Mouse (Mus musculus) olfactory bulb, adult 2 months (tissue): Measurements from ENCODE around the gene Plekhg1. TPM values are rescaled to one million over a fixed set of nuclear protein-coding genes. Genes with fewer than 3 reads are reported as not detected.
A peak's percentile ranks its signal among the peaks of the same experiment; 100 is the strongest.

Experiments
- H3K27ac ChIP-seq: fragments of 200-500 bp; 2 replicates; pipeline ENCODE4 v1.5.1; 2012; ENCODE audit warnings: low read depth, low read length; ENCODE audit not compliant: insufficient read depth
- H3K4me1 ChIP-seq: fragments of 200-500 bp; 2 replicates; pipeline ENCODE4 v1.6.1; 2012; ENCODE audit warnings: low read length; ENCODE audit not compliant: control insufficient read depth, insufficient read depth
- H3K4me3 ChIP-seq: fragments of 200-500 bp; 2 replicates; pipeline ENCODE4 v1.5.1; 2012; ENCODE audit warnings: mild to moderate bottlenecking, low read depth, low read length, moderate library complexity; ENCODE audit not compliant: insufficient read depth
- CTCF ChIP-seq: fragments of 200-500 bp; IDR thresholded peaks from 2 replicates; pipeline ENCODE4 v1.5.1; 2012; ENCODE audit warnings: low read depth, mild to moderate bottlenecking, low read length, moderate library complexity; ENCODE audit not compliant: insufficient read depth
- POLR2A ChIP-seq: fragments of 200-500 bp; IDR thresholded peaks from 2 replicates; pipeline ENCODE4 v1.6.1; 2012; ENCODE audit warnings: mild to moderate bottlenecking, low read depth, low read length, moderate library complexity; ENCODE audit not compliant: insufficient read depth
- WGBS: fragments of 180-500 bp; shearing (Covaris S2); methylation state at CpG from one replicate; pipeline ENCODE4 v1.1.7; 2018; 5-methylcytosine and 5-hydroxymethylcytosine counted together
- polyA plus RNA-seq: library from polyadenylated mRNA; stranded (reverse); fragments of >200 nt; gene quantifications from 2 replicates; pipeline ENCODE4 v1.2.4, GENCODE M21; 2012; ENCODE audit warnings: low replicate concordance; ENCODE audit not compliant: missing spikeins, insufficient read depth, insufficient read length

Plekhg1 gene
- polyA plus RNA-seq, 1 experiment = not detected

DNA sequence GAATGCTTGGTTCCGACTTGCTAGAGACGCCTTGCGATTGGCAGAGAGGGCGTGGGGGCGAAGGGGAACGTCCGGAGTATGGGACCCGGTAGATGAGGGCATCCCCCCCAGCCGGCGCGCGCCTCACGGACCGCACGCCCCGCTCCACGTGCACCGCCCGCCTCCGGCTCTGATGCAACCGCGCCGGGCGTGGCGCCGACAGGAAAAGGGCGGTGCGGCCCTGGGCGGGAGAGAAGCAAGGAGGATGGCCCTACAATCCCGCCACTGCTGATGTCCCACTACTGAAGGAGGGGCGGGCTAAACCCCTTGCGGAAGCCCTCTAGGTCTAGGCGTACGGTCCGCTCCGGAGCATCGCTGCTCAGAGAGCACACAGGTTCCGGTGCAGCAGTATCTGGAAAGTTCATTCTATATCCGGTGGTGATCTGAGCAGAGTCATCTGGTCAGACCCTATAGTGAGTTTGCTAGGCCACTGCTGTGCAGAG, 233.5 kb downstream of the Plekhg1 start:
- H3K4me1 ChIP-seq = no peaks in the 10 kb centered on the region
- peak overlapping the region; percentile 67 for H3K27ac ChIP-seq
- H3K4me3 ChIP-seq = peak overlapping the region; percentile 70
- TF ChIP-seq CTCF = no peak
- peak; percentile 68 for TF ChIP-seq POLR2A
- under 1% methylated on average over 39 of the region's 39 CpGs for WGBS

- H3K4me3 ChIP-seq = no peak overlapping the region
- WGBS = 73% methylated on average over 3 of the region's 3 CpGs
- TF ChIP-seq POLR2A (no peak), CTCF (no peak)
These were observed 234.2 kb downstream of the Plekhg1 start for GRCm38 (mm10) chr10:3974380-3974779.

DNA sequence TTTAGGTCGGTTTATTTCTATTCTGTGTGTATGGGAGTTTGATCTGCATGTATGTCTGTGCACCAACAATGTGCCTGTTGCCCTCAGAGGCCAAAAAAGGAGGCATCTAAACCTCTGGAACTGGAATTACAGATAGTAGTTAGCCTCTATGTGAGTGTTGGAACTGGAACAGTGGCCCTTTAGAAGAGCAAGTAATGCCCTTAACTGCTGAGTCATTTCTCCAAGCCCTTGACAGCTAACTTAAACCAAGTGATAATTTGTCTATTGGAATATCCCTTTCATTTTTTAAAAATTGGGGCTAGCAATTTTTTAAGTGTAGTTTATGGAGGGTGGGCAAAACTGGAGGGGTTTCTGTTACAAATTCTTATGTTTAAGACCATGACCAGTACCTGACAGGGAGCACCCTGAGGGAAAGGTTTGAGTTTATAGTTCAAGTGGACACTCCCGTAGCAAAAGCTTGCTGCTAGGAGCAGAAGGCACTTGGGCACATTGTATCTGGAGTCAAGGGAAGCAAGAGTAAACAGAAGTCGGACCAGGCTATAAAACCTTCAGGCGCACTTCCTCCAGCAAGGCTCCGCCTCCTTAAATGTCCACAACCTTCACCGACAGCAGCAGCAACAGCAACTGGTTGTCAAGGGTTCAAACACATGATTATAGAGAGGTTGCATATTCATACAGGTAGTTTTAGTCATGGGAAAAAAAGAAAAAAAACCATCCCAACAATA, 235.9 kb downstream of the Plekhg1 start:
- WGBS = 85% methylated on average over 6 of the region's 6 CpGs
- TF ChIP-seq POLR2A (no peak), CTCF (no peak)
- Histone ChIP-seq H3K4me3 (no peak overlapping the region), H3K4me1 (no peaks in the 10 kb centered on the region), H3K27ac (no peak overlapping the region)

More at GRCm38 (mm10) chr10:3974380-3974779, 234.2 kb downstream of the Plekhg1 start:
- Histone ChIP-seq H3K4me1 (no peaks in the 10 kb centered on the region), H3K27ac (no peak overlapping the region)

DNA sequence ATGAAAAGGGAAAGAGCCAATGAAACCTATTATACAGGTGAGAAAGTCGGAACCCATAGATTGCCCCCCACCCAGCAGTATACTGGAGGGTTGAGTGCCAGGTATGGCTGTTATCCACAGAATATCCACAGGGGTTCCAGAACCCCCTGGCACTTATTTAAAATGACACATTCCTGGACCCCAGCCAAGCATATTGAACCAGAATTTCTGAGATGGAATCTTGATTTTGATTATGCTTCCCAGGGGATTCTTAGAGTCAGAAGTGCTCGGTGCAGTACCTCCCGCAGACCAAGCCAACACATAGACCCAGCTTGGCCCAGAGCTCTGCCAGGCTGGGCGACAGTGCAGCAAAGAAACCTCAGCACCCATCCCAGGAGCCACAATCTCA, 236.5 kb downstream of the Plekhg1 start:
- WGBS = 93% methylated on average over 4 of the region's 4 CpGs
- no peak overlapping the region for H3K4me3 ChIP-seq
- no peaks in the 10 kb centered on the region for H3K4me1 ChIP-seq
- no peak for TF ChIP-seq CTCF
- no peak for TF ChIP-seq POLR2A
- H3K27ac ChIP-seq = no peak overlapping the region

- 65% methylated on average over 3 of the region's 3 CpGs for whole genome bisulfite sequencing
- TF ChIP-seq CTCF (no peak), POLR2A (no peak)
- Histone ChIP-seq H3K4me1 (no peaks in the 10 kb centered on the region), H3K27ac (no peak overlapping the region), H3K4me3 (no peak overlapping the region)
These were observed 238.2 kb downstream of the Plekhg1 start for GRCm38 (mm10) chr10:3978326-3978725.

DNA sequence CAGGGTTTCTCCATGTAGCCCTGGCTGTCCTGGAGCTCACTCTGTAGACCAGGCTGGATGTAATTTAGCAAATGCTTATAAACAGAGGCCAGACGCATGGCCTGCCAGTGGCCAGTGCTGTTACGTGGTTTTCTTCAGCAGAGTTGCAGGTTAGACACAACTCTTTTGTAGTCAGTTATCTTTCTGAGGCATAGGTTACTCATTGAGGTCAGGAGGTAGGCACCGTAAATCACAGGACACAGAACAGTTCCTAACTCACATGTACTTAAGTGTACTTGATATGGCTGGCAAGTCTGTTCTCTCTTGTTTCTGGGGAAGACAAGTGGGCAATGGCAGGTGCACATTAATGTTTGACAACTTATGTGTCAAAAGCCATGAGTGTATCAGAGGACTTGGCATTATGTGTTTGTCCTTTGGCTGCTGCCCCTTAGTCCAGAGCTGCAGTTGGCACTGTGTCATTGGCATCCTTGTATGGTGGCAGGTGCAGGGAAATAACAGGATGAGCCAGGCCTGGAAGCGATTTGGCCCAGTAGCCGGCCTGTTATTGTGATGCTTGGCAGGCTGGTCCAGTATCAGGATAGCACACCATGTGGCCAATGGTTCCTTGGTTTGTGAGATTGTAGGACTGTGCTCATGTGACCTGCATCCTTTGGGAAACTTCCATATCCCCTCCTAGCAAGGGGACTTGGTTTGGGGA, 238.8 kb downstream of the Plekhg1 start:
- TF ChIP-seq CTCF = no peak
- no peak for TF ChIP-seq POLR2A
- Histone ChIP-seq H3K4me1 (no peaks in the 10 kb centered on the region), H3K4me3 (no peak overlapping the region), H3K27ac (no peak overlapping the region)
- WGBS = 79% methylated on average over 5 of the region's 5 CpGs

DNA sequence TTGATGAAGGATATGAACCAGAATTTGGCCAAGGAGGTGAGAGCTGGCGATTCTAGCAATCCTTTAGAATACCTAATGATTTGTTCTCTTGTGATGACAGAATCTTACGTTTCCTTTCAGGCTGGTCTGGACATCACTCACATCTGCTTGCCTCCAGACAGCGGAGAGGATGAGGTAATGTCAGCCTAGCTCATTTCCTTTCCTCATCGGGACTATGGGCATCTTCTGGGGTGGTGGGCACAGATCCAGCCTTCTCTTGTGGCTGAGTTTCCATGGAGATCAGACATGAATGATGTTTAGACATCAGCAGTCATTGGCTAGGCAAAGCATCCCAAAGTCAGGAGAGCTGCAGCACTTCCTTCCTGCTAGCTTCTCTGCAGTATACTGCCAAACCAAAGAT, 240.1 kb downstream of the Plekhg1 start:
- Histone ChIP-seq H3K27ac (no peak overlapping the region), H3K4me1 (no peaks in the 10 kb centered on the region), H3K4me3 (no peak overlapping the region)
- TF ChIP-seq CTCF (no peak), POLR2A (no peak)
- 82% methylated on average over 4 of the region's 4 CpGs for WGBS

- Histone ChIP-seq H3K4me3 (no peak overlapping the region), H3K4me1 (no peaks in the 10 kb centered on the region), H3K27ac (no peak overlapping the region)
- TF ChIP-seq CTCF (no peak), POLR2A (no peak)
- 97% methylated on average over 6 of the region's 6 CpGs for WGBS
These were observed 250.2 kb downstream of the Plekhg1 start for GRCm38 (mm10) chr10:3990295-3990883.

GRCm38 (mm10) chr10:3993365-3994102, 253.4 kb downstream of the Plekhg1 start:
- TF ChIP-seq POLR2A = no peak
- 90% methylated on average over 8 of the region's 8 CpGs for WGBS
- Histone ChIP-seq H3K27ac (no peak overlapping the region), H3K4me1 (peaks cover 3% of the 10 kb centered on the region; the same call in 1 of the 2 replicates), H3K4me3 (no peak overlapping the region)
